Comparison of ENCODE assay signal across 18 mouse cellular contexts in genomic region chr2:31960986-31961385, GRCm38 (mm10). TPM values are rescaled to one million over a fixed set of nuclear protein-coding genes. Genes with fewer than 3 reads are reported as not detected.
DNase-seq lines count a peak whose midpoint lies in the region; ATAC-seq and TF ChIP-seq lines count a peak whose summit lies in the region.
"Had no signal": no experiment of that assay in that cellular context is flagged by ENCODE, and none has a peak within 500 bp of the region (broad histone marks: within the 10 kb centered on the region; RNA-seq: fewer than 3 reads in every experiment).

No protein-coding gene starts in this region.

- peaks cover 36% of the 10 kb centered on the region for H3K36me3 ChIP-seq in forebrain, embryonic 12.5 days (replicated peaks)
- H3K36me3 ChIP-seq in forebrain, embryonic 11.5 days (ENCODE audit: control insufficient read depth, insufficient read depth, low read length) = no peaks in the 10 kb centered on the region
- 0 out of 2 replicates have a peak, but pooled peaks cover 5% of the 10 kb centered on the region for H3K36me3 ChIP-seq in kidney, embryonic 15.5 days
- no peaks in the 10 kb centered on the region for H3K36me3 ChIP-seq in midbrain, postnatal 0 days (ENCODE audit: insufficient read depth, low read length)
- no peaks in the 10 kb centered on the region for H3K36me3 ChIP-seq in midbrain, embryonic 14.5 days (ENCODE audit: control insufficient read depth, insufficient read depth, low read length)
- H3K36me3 ChIP-seq: intestine, embryonic 15.5 days had no signal

- no peak overlapping the region for H3K4me3 ChIP-seq in forebrain, embryonic 12.5 days (replicated peaks)
- H3K4me3 ChIP-seq in forebrain, embryonic 11.5 days (ENCODE audit: low read depth, low read length) = no peak overlapping the region
- H3K4me3 ChIP-seq in kidney, embryonic 15.5 days (replicated peaks) = no peak overlapping the region
- H3K4me3 ChIP-seq in midbrain, postnatal 0 days (ENCODE audit: low read depth, low read length) = no peak overlapping the region
- H3K4me3 ChIP-seq in midbrain, embryonic 14.5 days (replicated peaks; ENCODE audit: low read depth, low read length) = no peak overlapping the region
- H3K4me3 ChIP-seq: embryonic facial prominence, embryonic 13.5 days; intestine, embryonic 15.5 days; midbrain, embryonic 12.5 days; myocyte had no signal

- WGBS in forebrain, embryonic 12.5 days = 95% methylated on average over 8 of the region's 8 CpGs
- 92% methylated on average over 8 of the region's 8 CpGs for WGBS in forebrain, embryonic 11.5 days
- WGBS in kidney, embryonic 15.5 days = 70% methylated on average over 8 of the region's 8 CpGs
- 95% methylated on average over 8 of the region's 8 CpGs for WGBS in midbrain, postnatal 0 days
- 94% methylated on average over 8 of the region's 8 CpGs for WGBS in midbrain, embryonic 14.5 days

- no peak for ATAC-seq in forebrain, embryonic 12.5 days (ENCODE audit: low FRiP score)
- no peak for ATAC-seq in forebrain, embryonic 11.5 days (replicated peaks; ENCODE audit: low FRiP score)
- ATAC-seq in kidney, embryonic 15.5 days (replicated peaks; ENCODE audit: low FRiP score) = no peak
- ATAC-seq in midbrain, postnatal 0 days (ENCODE audit: low FRiP score) = no peak
- ATAC-seq in midbrain, embryonic 14.5 days (ENCODE audit: low FRiP score, low TSS enrichment) = no peak
- ATAC-seq: intestine, embryonic 15.5 days; lung, postnatal 0 days had no signal

- no peak overlapping the region for H3K4me2 ChIP-seq in forebrain, embryonic 12.5 days
- no peak overlapping the region for H3K4me2 ChIP-seq in forebrain, embryonic 11.5 days (ENCODE audit: low read depth, low read length, severe bottlenecking)
- no peak overlapping the region for H3K4me2 ChIP-seq in kidney, embryonic 15.5 days
- no peak overlapping the region for H3K4me2 ChIP-seq in midbrain, postnatal 0 days (ENCODE audit: low read depth, low read length, poor library complexity, severe bottlenecking)
- H3K4me2 ChIP-seq in midbrain, embryonic 14.5 days (ENCODE audit: low read length) = no peak overlapping the region
- H3K4me2 ChIP-seq: embryonic facial prominence, embryonic 13.5 days; intestine, embryonic 15.5 days; midbrain, embryonic 12.5 days had no signal

- no peaks in the 10 kb centered on the region for H3K9me3 ChIP-seq in forebrain, embryonic 12.5 days
- no peaks in the 10 kb centered on the region for H3K9me3 ChIP-seq in forebrain, embryonic 11.5 days (ENCODE audit: control insufficient read depth, low read length)
- H3K9me3 ChIP-seq in kidney, embryonic 15.5 days (replicated peaks) = no peaks in the 10 kb centered on the region
- no peaks in the 10 kb centered on the region for H3K9me3 ChIP-seq in midbrain, postnatal 0 days (ENCODE audit: low read length)
- H3K9me3 ChIP-seq in midbrain, embryonic 14.5 days (ENCODE audit: control insufficient read depth, low read length) = no peaks in the 10 kb centered on the region
- H3K9me3 ChIP-seq: embryonic facial prominence, embryonic 13.5 days; intestine, embryonic 15.5 days; midbrain, embryonic 12.5 days had no signal

- peak overlapping the region; percentile 92 for H3K27ac ChIP-seq in forebrain, embryonic 12.5 days
- no peak overlapping the region for H3K27ac ChIP-seq in forebrain, embryonic 11.5 days (ENCODE audit: low read depth, low read length)
- H3K27ac ChIP-seq in kidney, embryonic 15.5 days = peak overlapping the region; percentile 78
- H3K27ac ChIP-seq in midbrain, postnatal 0 days (ENCODE audit: low read depth, low read length) = 0 out of 2 replicates have a peak overlapping the region, but pooled peaks have one; percentile 72
- H3K27ac ChIP-seq in midbrain, embryonic 14.5 days (replicated peaks; ENCODE audit: low read depth, low read length) = no peak overlapping the region
- H3K27ac ChIP-seq: intestine, embryonic 15.5 days; stomach, postnatal 0 days had no signal

- DNase-seq in forebrain, embryonic 11.5 days (ENCODE audit: low spot score) = no peak
- no peak for DNase-seq in kidney, postnatal 4 days
- DNase-seq in midbrain, postnatal 0 days (ENCODE audit: low spot score) = no peak
- no peak for DNase-seq in midbrain, embryonic 14.5 days
- peak; percentile 60 for DNase-seq in retina, postnatal 1 day
- DNase-seq in embryo, embryonic 10 days (ENCODE audit: low spot score) = no peak
- DNase-seq: adrenal gland, adult 2 months; cerebellum, adult 8-10 months; gastrocnemius, postnatal 14 days; liver had no signal

- H3K27me3 ChIP-seq in forebrain, embryonic 12.5 days = no peaks in the 10 kb centered on the region
- H3K27me3 ChIP-seq in forebrain, embryonic 11.5 days (ENCODE audit: control insufficient read depth, insufficient read depth, low read length) = no peaks in the 10 kb centered on the region
- no peaks in the 10 kb centered on the region for H3K27me3 ChIP-seq in kidney, embryonic 15.5 days
- H3K27me3 ChIP-seq in midbrain, postnatal 0 days (ENCODE audit: insufficient read depth, low read length) = no peaks in the 10 kb centered on the region
- no peaks in the 10 kb centered on the region for H3K27me3 ChIP-seq in midbrain, embryonic 14.5 days (ENCODE audit: control insufficient read depth, insufficient read depth, low read length)
- H3K27me3 ChIP-seq: embryonic facial prominence, embryonic 13.5 days; intestine, embryonic 15.5 days; midbrain, embryonic 12.5 days had no signal

- TF ChIP-seq CTCF in midbrain, postnatal 0 days (IDR thresholded peaks at IDR 0.05) = no peak

- peaks cover 21% of the 10 kb centered on the region for H3K4me1 ChIP-seq in forebrain, embryonic 12.5 days
- H3K4me1 ChIP-seq in forebrain, embryonic 11.5 days (replicated peaks; ENCODE audit: control insufficient read depth, insufficient read depth, low read length) = peaks cover 1% of the 10 kb centered on the region; the same call in 1 of the 2 replicates
- peaks cover 54% of the 10 kb centered on the region for H3K4me1 ChIP-seq in kidney, embryonic 15.5 days
- H3K4me1 ChIP-seq in midbrain, postnatal 0 days (ENCODE audit: insufficient read depth, low read length) = 0 out of 2 replicates have a peak, but pooled peaks cover 4% of the 10 kb centered on the region
- no peaks in the 10 kb centered on the region for H3K4me1 ChIP-seq in midbrain, embryonic 14.5 days (ENCODE audit: control insufficient read depth, insufficient read depth, low read length)
- H3K4me1 ChIP-seq: embryonic facial prominence, embryonic 13.5 days had no signal

- H3K9ac ChIP-seq in forebrain, embryonic 12.5 days = no peak overlapping the region
- no peak overlapping the region for H3K9ac ChIP-seq in forebrain, embryonic 11.5 days (ENCODE audit: low read length)
- H3K9ac ChIP-seq in kidney, embryonic 15.5 days = no peak overlapping the region
- no peak overlapping the region for H3K9ac ChIP-seq in midbrain, postnatal 0 days (replicated peaks; ENCODE audit: low read length, poor library complexity, severe bottlenecking)
- no peak overlapping the region for H3K9ac ChIP-seq in midbrain, embryonic 14.5 days (replicated peaks; ENCODE audit: low read length)
- H3K9ac ChIP-seq: embryonic facial prominence, embryonic 13.5 days; intestine, embryonic 15.5 days; midbrain, embryonic 12.5 days had no signal

RNA-seq across cellular contexts. Expression of gene Aif1l, which starts 11.0 kb away (rescaled TPM):
- 73.5 and 86.5 TPM in 2 replicates for polyA plus RNA-seq in forebrain, embryonic 12.5 days (2016; fragmentation: Nextera tagmentation; extraction: Ambion mirVana)
- polyA plus RNA-seq in forebrain, embryonic 11.5 days (2014; fragmentation: Nextera tagmentation; extraction: Ambion mirVana) = 78.3 and 79.6 TPM in 2 replicates
- polyA plus RNA-seq in kidney, embryonic 15.5 days (2015; fragmentation: Nextera tagmentation; extraction: Ambion mirVana) = 75.5 and 76.3 TPM in 2 replicates
- total RNA-seq in midbrain, postnatal 0 days (2014; rRNA removed) = 20.2 and 24.1 TPM in 2 replicates
- polyA plus RNA-seq in midbrain, postnatal 0 days (2015; fragmentation: Nextera tagmentation; extraction: Ambion mirVana) = 19.1 and 21.4 TPM in 2 replicates
- polyA plus RNA-seq in midbrain, embryonic 14.5 days (2014; fragmentation: Nextera tagmentation; extraction: Ambion mirVana) = 24.2 and 34.7 TPM in 2 replicates

RNA-seq across cellular contexts. Expression of gene Nup214, which starts 13.2 kb away (rescaled TPM):
- polyA plus RNA-seq in forebrain, embryonic 12.5 days (2016; fragmentation: Nextera tagmentation; extraction: Ambion mirVana) = 87.4 and 90.3 TPM in 2 replicates
- polyA plus RNA-seq in forebrain, embryonic 11.5 days (2014; fragmentation: Nextera tagmentation; extraction: Ambion mirVana) = 76.0 and 81.8 TPM in 2 replicates
- polyA plus RNA-seq in kidney, embryonic 15.5 days (2015; fragmentation: Nextera tagmentation; extraction: Ambion mirVana) = 91.5 and 94.7 TPM in 2 replicates
- 28.5 and 29.0 TPM in 2 replicates for total RNA-seq in midbrain, postnatal 0 days (2014; rRNA removed)
- polyA plus RNA-seq in midbrain, postnatal 0 days (2015; fragmentation: Nextera tagmentation; extraction: Ambion mirVana) = 59.7 and 67.0 TPM in 2 replicates
- 48.2 and 59.9 TPM in 2 replicates for polyA plus RNA-seq in midbrain, embryonic 14.5 days (2014; fragmentation: Nextera tagmentation; extraction: Ambion mirVana)

Comparison
In these comparisons a context has a peak if more than half of its experiments do, and no peak if none do; other contexts are left out.
1. H3K27ac ChIP-seq: peak in forebrain, embryonic 12.5 days (single experiment), kidney, embryonic 15.5 days (single experiment) and midbrain, postnatal 0 days (single experiment); none in forebrain, embryonic 11.5 days (single experiment) and midbrain, embryonic 14.5 days (single experiment).